Mouse (Mus musculus) kidney, postnatal 0 days (tissue): ENCODE measurements around the gene Itm2b. TPM values are rescaled to one million over a fixed set of nuclear protein-coding genes. Genes with fewer than 3 reads are reported as not detected.

Experiments
- ATAC-seq: fragments of 200-750 bp; cut with Nextera tagmentation; replicated peaks from 2 replicates; pipeline ENCODE4 v1.8.0; 2017; ENCODE audit warnings: low read depth, moderate number of reproducible peaks, moderate TSS enrichment, moderate library complexity; ENCODE audit not compliant: low FRiP score
- DNase-seq: peaks from one replicate; pipeline ENCODE4 v3.0.0-alpha.2; 2016; ENCODE audit warnings: low spot score
- H3K27ac ChIP-seq: fragments of 300-500 bp; sonication (generic); 2 replicates; pipeline ENCODE4 v1.5.1; 2014; ENCODE audit warnings: mild to moderate bottlenecking
- H3K27me3 ChIP-seq: fragments of 300-500 bp; sonication (generic); 2 replicates; pipeline ENCODE4 v1.6.1; 2014; ENCODE audit warnings: low read length, mixed read lengths; ENCODE audit not compliant: insufficient read depth
- H3K36me3 ChIP-seq: fragments of 300-500 bp; sonication (generic); 2 replicates; pipeline ENCODE4 v1.6.1; 2014; ENCODE audit warnings: low read length, mixed read lengths; ENCODE audit not compliant: insufficient read depth
- H3K4me1 ChIP-seq: fragments of 300-500 bp; sonication (generic); replicated peaks from 2 replicates; pipeline ENCODE4 v1.6.1; 2014; ENCODE audit warnings: antibody characterized with exemption, low read length, mixed read lengths; ENCODE audit not compliant: insufficient read depth
- H3K4me2 ChIP-seq: fragments of 300-500 bp; sonication (generic); 2 replicates; pipeline ENCODE4 v1.6.1; 2014; ENCODE audit warnings: mild to moderate bottlenecking, low read length, moderate library complexity, mixed read lengths
- H3K4me3 ChIP-seq: fragments of 300-500 bp; sonication (generic); replicated peaks from 2 replicates; pipeline ENCODE4 v1.5.1; 2014; ENCODE audit warnings: low read depth, low read length
- H3K9ac ChIP-seq: fragments of 300-500 bp; sonication (generic); 2 replicates; pipeline ENCODE4 v1.6.1; 2014; ENCODE audit warnings: low read depth, low read length
- H3K9me3 ChIP-seq: fragments of 300-500 bp; sonication (generic); replicated peaks from 2 replicates; pipeline ENCODE4 v1.6.1; 2016; ENCODE audit warnings: low read length, inconsistent platforms, mixed read lengths
- CTCF ChIP-seq: IDR thresholded peaks from 2 replicates; pipeline ENCODE4 v1.5.1; 2016; ENCODE audit warnings: antibody characterized with exemption, low read depth, mild to moderate bottlenecking, moderate library complexity
- WGBS: fragments of 180-500 bp; shearing (Covaris S2); extraction: QIAGEN DNeasy Blood & Tissue Kit; methylation state at CpG from one replicate; pipeline ENCODE4 v1.1.7; 2014; 5-methylcytosine and 5-hydroxymethylcytosine counted together
- polyA plus RNA-seq: library from polyadenylated mRNA; unstranded; fragments of >200 nt; fragmentation: Nextera tagmentation; extraction: Ambion mirVana; gene quantifications from 2 replicates; pipeline ENCODE4 v1.2.1, GENCODE M21; 2015

Gene Itm2b
- polyA plus RNA-seq, 1 experiment from 2014 or later = 1,975 TPM

- H3K9ac ChIP-seq = no peak overlapping the region
- DNase-seq (no peak), ATAC-seq (no peak)
- no peaks in the 10 kb centered on the region for H3K27me3 ChIP-seq
- no peak overlapping the region for H3K4me2 ChIP-seq
- H3K4me3 ChIP-seq = no peak overlapping the region
- 75% methylated on average over 2 of the region's 2 CpGs for WGBS
- no peaks in the 10 kb centered on the region for H3K9me3 ChIP-seq
- no peak for TF ChIP-seq CTCF
- H3K4me1 ChIP-seq = 0 out of 2 replicates have a peak, but pooled peaks cover 7% of the 10 kb centered on the region
- peak overlapping the region; percentile 20; the same call in 1 of the 2 replicates for H3K27ac ChIP-seq
- no peaks in the 10 kb centered on the region for H3K36me3 ChIP-seq
These were observed 37.5 kb upstream of the Itm2b start for GRCm38 (mm10) chr14:73422621-73423020.

GRCm38 (mm10) chr14:73421580-73421979 is 36.5 kb upstream of the Itm2b start:
- no peaks in the 10 kb centered on the region for H3K36me3 ChIP-seq
- 0 out of 2 replicates have a peak, but pooled peaks cover 7% of the 10 kb centered on the region for H3K4me1 ChIP-seq
- ATAC-seq (peak; percentile 75; the same call in 1 of the 2 replicates), DNase-seq (no peak)
- H3K9ac ChIP-seq = no peak overlapping the region
- no peak overlapping the region for H3K4me2 ChIP-seq
- WGBS = 71% methylated on average over 8 of the region's 9 CpGs
- no peak overlapping the region for H3K4me3 ChIP-seq
- no peaks in the 10 kb centered on the region for H3K27me3 ChIP-seq
- TF ChIP-seq CTCF = no peak
- H3K9me3 ChIP-seq = no peaks in the 10 kb centered on the region
- no peak overlapping the region for H3K27ac ChIP-seq

GRCm38 (mm10) chr14:73420138-73420745 is 35.2 kb upstream of the Itm2b start:
- Histone ChIP-seq H3K4me1 (0 out of 2 replicates have a peak, but pooled peaks cover 7% of the 10 kb centered on the region), H3K4me3 (no peak overlapping the region), H3K9me3 (no peaks in the 10 kb centered on the region), H3K4me2 (no peak overlapping the region), H3K27me3 (no peaks in the 10 kb centered on the region), H3K36me3 (no peaks in the 10 kb centered on the region), H3K27ac (no peak overlapping the region), H3K9ac (no peak overlapping the region)
- TF ChIP-seq CTCF = no peak
- no peak for DNase-seq
- 40% methylated on average over 5 of the region's 5 CpGs for WGBS
- ATAC-seq = no peak

- Histone ChIP-seq H3K9me3 (no peaks in the 10 kb centered on the region), H3K4me3 (no peak overlapping the region), H3K4me1 (no peaks in the 10 kb centered on the region), H3K27ac (no peak overlapping the region), H3K9ac (no peak overlapping the region), H3K27me3 (no peaks in the 10 kb centered on the region), H3K4me2 (no peak overlapping the region), H3K36me3 (no peaks in the 10 kb centered on the region)
- no peak for ATAC-seq
- TF ChIP-seq CTCF = no peak
- WGBS = 90% methylated on average over 5 of the region's 5 CpGs
- DNase-seq = no peak
These were observed 31.4 kb upstream of the Itm2b start for GRCm38 (mm10) chr14:73416511-73416910.

- WGBS = 58% methylated on average over 13 of the region's 13 CpGs
- TF ChIP-seq CTCF = no peak
- Histone ChIP-seq H3K36me3 (no peaks in the 10 kb centered on the region), H3K27me3 (no peaks in the 10 kb centered on the region), H3K27ac (no peak overlapping the region), H3K4me1 (no peaks in the 10 kb centered on the region), H3K4me3 (no peak overlapping the region), H3K4me2 (no peak overlapping the region), H3K9me3 (no peaks in the 10 kb centered on the region), H3K9ac (no peak overlapping the region)
- ATAC-seq (no peak), DNase-seq (no peak)
These were observed 30.4 kb upstream of the Itm2b start for GRCm38 (mm10) chr14:73415376-73416035.

DNA sequence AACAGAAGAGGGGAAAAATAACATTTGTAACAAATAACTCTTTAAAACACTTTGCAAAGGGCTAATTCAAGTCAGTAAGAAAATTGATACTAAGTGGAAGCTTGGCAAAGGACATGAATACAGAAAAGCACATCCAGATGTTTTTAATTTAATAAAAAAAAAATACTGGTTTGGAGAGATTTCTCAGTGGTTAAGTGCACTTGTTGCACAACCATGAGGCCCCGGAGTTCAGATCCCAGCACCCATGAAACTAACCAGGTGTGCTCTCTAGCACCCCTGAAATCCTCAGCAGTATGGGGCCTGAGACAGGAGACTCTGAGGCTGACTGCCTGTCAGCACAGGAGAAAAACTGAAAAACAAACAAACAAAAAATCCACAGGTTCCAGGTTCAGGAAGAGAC is 26.6 kb upstream of the Itm2b start:
- H3K4me3 ChIP-seq = no peak overlapping the region
- H3K9me3 ChIP-seq = no peaks in the 10 kb centered on the region
- no peaks in the 10 kb centered on the region for H3K36me3 ChIP-seq
- ATAC-seq (no peak), DNase-seq (no peak)
- H3K9ac ChIP-seq = no peak overlapping the region
- no peaks in the 10 kb centered on the region for H3K27me3 ChIP-seq
- TF ChIP-seq CTCF = no peak
- no peak overlapping the region for H3K27ac ChIP-seq
- WGBS = 89% methylated on average over 1 of the region's 1 CpGs
- H3K4me2 ChIP-seq = no peak overlapping the region
- no peaks in the 10 kb centered on the region for H3K4me1 ChIP-seq
